ENCODE assay signal across 26 mouse cellular contexts in genomic region chr17:84386176-84386575, GRCm38 (mm10).
"Had no signal": no experiment of that assay in that cellular context is flagged by ENCODE, and none has a peak within 500 bp of the region (broad histone marks: within the 10 kb centered on the region; RNA-seq: fewer than 3 reads in every experiment).

No protein-coding gene starts in this region.

- H3K4me3 ChIP-seq: gastrocnemius, adult 2 months; heart, adult 2 months; heart, embryonic 10.5 days; heart, embryonic 12.5 days; hindbrain, embryonic 10.5 days; hindbrain, embryonic 12.5 days; intestine, embryonic 15.5 days; layer of hippocampus, adult 2 months; left cerebral cortex, adult 2 months; limb, embryonic 10.5 days; limb, embryonic 12.5 days; liver, embryonic 13.5 days had no signal

- H3K4me2 ChIP-seq: heart, embryonic 12.5 days; hindbrain, embryonic 12.5 days; hindbrain, embryonic 14.5 days; intestine, embryonic 15.5 days; limb, embryonic 12.5 days; liver, embryonic 11.5 days; liver, embryonic 13.5 days had no signal

- H3K9me3 ChIP-seq: heart, embryonic 10.5 days; hindbrain, embryonic 12.5 days; intestine, embryonic 15.5 days; limb, embryonic 10.5 days; liver, embryonic 13.5 days had no signal

- H3K27me3 ChIP-seq: heart, embryonic 12.5 days; hindbrain, embryonic 12.5 days; intestine, embryonic 15.5 days; limb, embryonic 12.5 days; liver, embryonic 13.5 days had no signal

- H3K4me1 ChIP-seq: heart, embryonic 10.5 days; heart, embryonic 12.5 days; hindbrain, embryonic 10.5 days; hindbrain, embryonic 12.5 days; intestine, embryonic 15.5 days; limb, embryonic 10.5 days; liver, embryonic 13.5 days had no signal

- DNase-seq: gastrocnemius, adult 2 months; gastrocnemius, postnatal 10 days; gastrocnemius, postnatal 25 days; heart, adult 2 months; heart, postnatal 10 days; heart, postnatal 4 days; kidney, adult 18-20 months; kidney, adult 8-10 months; kidney, postnatal 14 days; kidney, postnatal 36 days; liver; liver, embryonic 13.5 days had no signal

- ATAC-seq: hindbrain, embryonic 16.5 days; intestine, embryonic 15.5 days; intestine, postnatal 0 days had no signal

- H3K27ac ChIP-seq: gastrocnemius, adult 2 months; heart, adult 2 months; heart, embryonic 10.5 days; hindbrain, embryonic 10.5 days; hindbrain, embryonic 12.5 days; hindbrain, embryonic 14.5 days; intestine, embryonic 15.5 days; kidney, postnatal 0 days; layer of hippocampus, adult 2 months; left cerebral cortex, adult 2 months; limb, embryonic 10.5 days; limb, embryonic 12.5 days; liver, embryonic 13.5 days had no signal

- H3K9ac ChIP-seq: heart, embryonic 12.5 days; hindbrain, embryonic 12.5 days; hindbrain, embryonic 14.5 days; intestine, embryonic 15.5 days; limb, embryonic 12.5 days; liver, embryonic 13.5 days had no signal
